Mouse (Mus musculus) limb, embryonic 12.5 days (tissue): ENCODE measurements at regions not wholly inside any gene's neighbourhood (a gene's known extent, or its start where the extent isn't known, plus 50 kb on each side); places are given as distances from the start of the nearest gene placed in this dataset.

Source experiments
- ATAC-seq: fragments of 200-750 bp; cut with Nextera tagmentation; 2 replicates; pipeline ENCODE4 v1.8.0; 2017; ENCODE audit warnings: low read depth, moderate TSS enrichment; ENCODE audit not compliant: insufficient number of reproducible peaks, insufficient read depth, low FRiP score, low TSS enrichment
- H3K27ac ChIP-seq: fragments of 300-500 bp; sonication (generic); 2 replicates; pipeline ENCODE4 v1.5.1; 2016; ENCODE audit warnings: mild to moderate bottlenecking, moderate library complexity
- H3K27me3 ChIP-seq: fragments of 300-500 bp; sonication (generic); 2 replicates; pipeline ENCODE4 v1.6.1; 2016; ENCODE audit warnings: mild to moderate bottlenecking, moderate library complexity
- H3K36me3 ChIP-seq: fragments of 300-500 bp; sonication (generic); 2 replicates; pipeline ENCODE4 v1.6.1; 2016; ENCODE audit warnings: mild to moderate bottlenecking, moderate library complexity
- H3K4me1 ChIP-seq: fragments of 300-500 bp; sonication (generic); replicated peaks from 2 replicates; pipeline ENCODE4 v1.6.1; 2016
- H3K4me2 ChIP-seq: fragments of 300-500 bp; sonication (generic); 2 replicates; pipeline ENCODE4 v1.6.1; 2016; ENCODE audit warnings: mild to moderate bottlenecking, moderate library complexity
- H3K4me3 ChIP-seq: fragments of 300-500 bp; sonication (generic); replicated peaks from 2 replicates; pipeline ENCODE4 v1.5.1; 2016; ENCODE audit warnings: mild to moderate bottlenecking
- H3K9ac ChIP-seq: fragments of 300-500 bp; sonication (generic); replicated peaks from 2 replicates; pipeline ENCODE4 v1.6.1; 2016; ENCODE audit warnings: mild to moderate bottlenecking, moderate library complexity
- H3K9me3 ChIP-seq: fragments of 300-500 bp; sonication (generic); 2 replicates; pipeline ENCODE4 v1.6.1; 2016; ENCODE audit warnings: mild to moderate bottlenecking, moderate library complexity
- WGBS: fragments of 180-500 bp; shearing (Covaris S2); methylation state at CpG from one replicate; pipeline ENCODE4 v1.1.7; 2016; 5-methylcytosine and 5-hydroxymethylcytosine counted together

GRCm38 (mm10) chr3:9346356-9346755 lies 263.5 kb downstream of the Zfp704 start:
- no peak overlapping the region for H3K27ac ChIP-seq
- H3K4me2 ChIP-seq = peak overlapping the region; percentile 98
- peak overlapping the region; percentile 53 for H3K9ac ChIP-seq
- WGBS = 2% methylated on average over 13 of the region's 13 CpGs
- no peaks in the 10 kb centered on the region for H3K9me3 ChIP-seq
- no peak; the same call in 1 of the 2 replicates for ATAC-seq
- H3K4me1 ChIP-seq = peaks cover 23% of the 10 kb centered on the region
- H3K27me3 ChIP-seq = peaks cover 34% of the 10 kb centered on the region
- no peaks in the 10 kb centered on the region for H3K36me3 ChIP-seq
- peak overlapping the region; percentile 59 for H3K4me3 ChIP-seq

DNA sequence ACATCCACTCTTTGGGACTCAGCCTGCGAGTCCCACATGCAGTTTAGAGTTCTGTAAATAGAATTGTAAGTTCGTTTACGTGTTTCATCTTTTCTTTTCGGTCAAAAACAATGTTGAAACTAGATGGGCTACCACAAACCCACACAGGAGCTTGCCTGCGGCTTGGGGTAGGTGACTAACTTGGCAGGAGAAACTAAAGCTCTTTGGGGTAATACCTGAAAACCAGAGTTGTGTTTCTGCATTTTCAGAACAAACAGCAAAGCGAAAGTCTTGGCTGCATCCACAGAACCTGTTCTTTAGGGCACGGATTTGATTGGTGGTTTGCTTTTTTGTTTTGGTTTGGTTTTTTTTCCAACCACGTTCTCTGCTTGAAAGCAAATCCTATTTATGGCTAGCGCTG lies 264.0 kb downstream of the Zfp704 start:
- no peaks in the 10 kb centered on the region for H3K36me3 ChIP-seq
- peaks cover 34% of the 10 kb centered on the region for H3K27me3 ChIP-seq
- no peak for ATAC-seq
- peaks cover 28% of the 10 kb centered on the region for H3K4me1 ChIP-seq
- H3K4me3 ChIP-seq = peak overlapping the region; percentile 59
- peak overlapping the region; percentile 53; the same call in 1 of the 2 replicates for H3K9ac ChIP-seq
- H3K4me2 ChIP-seq = peak overlapping the region; percentile 98
- 15% methylated on average over 9 of the region's 9 CpGs for WGBS
- no peak overlapping the region for H3K27ac ChIP-seq
- H3K9me3 ChIP-seq = no peaks in the 10 kb centered on the region

DNA sequence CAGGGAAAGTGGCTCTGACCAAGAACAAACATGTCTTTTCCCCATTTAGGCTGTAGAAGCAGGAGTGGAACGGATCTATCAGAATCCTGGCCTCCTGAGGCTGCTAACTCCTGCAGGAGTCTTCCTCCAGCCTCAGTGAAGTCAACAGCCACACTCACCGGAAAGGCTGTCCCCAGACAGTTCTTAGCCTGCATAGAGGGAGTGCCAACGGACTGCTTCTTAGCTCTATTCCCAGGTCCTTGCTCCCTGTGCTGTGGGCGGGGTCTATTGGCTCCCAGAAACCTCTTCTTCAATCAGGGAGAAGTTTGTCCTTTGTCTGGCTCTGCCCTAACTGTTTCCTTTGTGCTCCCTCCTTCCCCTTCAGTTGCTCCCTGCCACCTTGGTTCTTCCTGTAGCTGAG lies 266.3 kb downstream of the Zfp704 start:
- no peak for ATAC-seq
- Histone ChIP-seq H3K4me1 (peaks cover 32% of the 10 kb centered on the region), H3K9ac (no peak overlapping the region), H3K4me2 (no peak overlapping the region; the same call in 1 of the 2 replicates), H3K4me3 (no peak overlapping the region), H3K27me3 (peaks cover 29% of the 10 kb centered on the region), H3K27ac (0 out of 2 replicates have a peak overlapping the region, but pooled peaks have one; percentile 12), H3K36me3 (no peaks in the 10 kb centered on the region), H3K9me3 (no peaks in the 10 kb centered on the region)
- WGBS = 9% methylated on average over 4 of the region's 4 CpGs

- H3K27ac ChIP-seq = no peak overlapping the region
- ATAC-seq = no peak
These were observed 267.7 kb downstream of the Zfp704 start for GRCm38 (mm10) chr3:9342167-9342566.

DNA sequence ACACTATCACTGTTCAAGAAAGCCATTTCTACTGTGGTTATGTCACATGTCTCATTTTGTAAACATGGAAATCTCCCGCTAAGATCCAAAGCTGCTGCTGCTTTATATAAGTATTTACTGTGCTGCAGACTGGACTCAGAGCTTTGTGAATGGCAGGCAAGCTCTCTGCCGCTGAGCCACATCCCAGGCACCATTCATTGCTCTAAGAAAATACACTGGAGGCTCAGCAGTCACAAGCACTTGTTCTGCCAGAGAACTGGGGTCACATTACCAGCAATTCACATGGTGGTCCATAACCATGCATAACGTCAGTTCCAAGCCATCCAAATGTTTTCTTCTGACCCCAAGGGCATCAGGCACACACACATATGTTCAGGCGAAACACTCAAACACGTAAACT lies 268.2 kb downstream of the Zfp704 start:
- peaks cover 15% of the 10 kb centered on the region for H3K27me3 ChIP-seq
- no peak overlapping the region for H3K4me3 ChIP-seq
- H3K36me3 ChIP-seq = no peaks in the 10 kb centered on the region
- H3K9ac ChIP-seq = no peak overlapping the region
- H3K4me1 ChIP-seq = peaks cover 27% of the 10 kb centered on the region
- no peaks in the 10 kb centered on the region for H3K9me3 ChIP-seq
- no peak overlapping the region for H3K4me2 ChIP-seq
- WGBS = 46% methylated on average over 5 of the region's 5 CpGs
- no peak for ATAC-seq
- peak overlapping the region; percentile 12; the same call in 1 of the 2 replicates for H3K27ac ChIP-seq

More at GRCm38 (mm10) chr3:9342167-9342566, 267.7 kb downstream of the Zfp704 start:
- no peak overlapping the region for H3K4me2 ChIP-seq
- peaks cover 27% of the 10 kb centered on the region for H3K4me1 ChIP-seq
- H3K36me3 ChIP-seq = no peaks in the 10 kb centered on the region
- peaks cover 17% of the 10 kb centered on the region for H3K27me3 ChIP-seq
- WGBS = 90% methylated on average over 3 of the region's 3 CpGs
- H3K9me3 ChIP-seq = no peaks in the 10 kb centered on the region
- H3K4me3 ChIP-seq = no peak overlapping the region
- H3K9ac ChIP-seq = no peak overlapping the region

DNA sequence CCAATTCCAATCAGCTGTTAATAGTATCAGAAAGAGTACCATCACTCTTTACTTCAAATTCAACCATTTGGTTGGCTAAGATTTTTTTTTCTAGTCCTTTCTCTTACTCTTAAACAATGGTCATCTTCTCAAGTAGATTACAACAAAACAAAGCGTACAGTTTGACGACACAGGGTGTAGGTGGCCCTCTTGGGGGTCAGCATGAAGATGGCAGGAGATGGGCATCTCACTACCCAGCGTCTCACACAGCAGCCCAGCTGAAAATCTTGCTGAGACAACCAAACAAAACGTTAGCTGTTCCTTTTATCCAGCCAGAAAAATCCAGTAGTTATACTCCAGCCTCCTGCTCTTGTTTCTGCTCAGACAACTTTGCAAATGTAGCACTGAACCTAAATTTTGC lies 268.6 kb downstream of the Zfp704 start:
- ATAC-seq = no peak
- H3K27ac ChIP-seq = peak overlapping the region; percentile 12; the same call in 1 of the 2 replicates
- H3K4me2 ChIP-seq = peak overlapping the region; percentile 66
- H3K9me3 ChIP-seq = no peaks in the 10 kb centered on the region
- H3K4me1 ChIP-seq = peaks cover 25% of the 10 kb centered on the region
- H3K9ac ChIP-seq = no peak overlapping the region
- H3K36me3 ChIP-seq = no peaks in the 10 kb centered on the region
- no peak overlapping the region for H3K4me3 ChIP-seq
- H3K27me3 ChIP-seq = peaks cover 15% of the 10 kb centered on the region
- 43% methylated on average over 4 of the region's 4 CpGs for WGBS

- Histone ChIP-seq H3K4me1 (peaks cover 22% of the 10 kb centered on the region), H3K9ac (no peak overlapping the region), H3K4me3 (peak overlapping the region; percentile 36), H3K9me3 (no peaks in the 10 kb centered on the region), H3K27me3 (peaks cover 14% of the 10 kb centered on the region), H3K27ac (no peak overlapping the region), H3K4me2 (peak overlapping the region; percentile 66), H3K36me3 (no peaks in the 10 kb centered on the region)
- peak; percentile 75; the same call in 1 of the 2 replicates for ATAC-seq
- under 1% methylated on average over 15 of the region's 15 CpGs for WGBS
These were observed 269.1 kb downstream of the Zfp704 start for GRCm38 (mm10) chr3:9340788-9341187.

DNA sequence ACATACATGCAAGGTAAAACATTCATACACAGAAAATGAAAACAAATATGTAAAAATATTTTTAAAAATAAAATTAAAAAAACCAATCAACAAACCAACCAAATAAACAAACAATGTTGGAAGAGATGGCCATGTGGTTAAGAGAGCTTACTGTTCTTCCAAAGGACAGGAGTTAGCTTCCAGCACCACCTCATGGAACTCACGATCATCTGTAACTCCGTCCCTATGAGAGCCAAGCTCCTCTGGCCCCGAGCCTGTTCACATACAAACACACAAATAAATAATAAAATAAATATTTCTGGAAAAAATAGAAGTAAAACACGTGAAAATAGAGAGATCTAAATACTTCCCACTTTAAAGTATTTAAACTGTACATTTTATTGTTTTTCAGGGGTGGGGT lies 269.5 kb downstream of the Zfp704 start:
- Histone ChIP-seq H3K27ac (no peak overlapping the region), H3K4me1 (peaks cover 23% of the 10 kb centered on the region), H3K9me3 (no peaks in the 10 kb centered on the region), H3K27me3 (peaks cover 13% of the 10 kb centered on the region), H3K9ac (no peak overlapping the region), H3K4me3 (peak overlapping the region; percentile 36), H3K4me2 (peak overlapping the region; percentile 66), H3K36me3 (no peaks in the 10 kb centered on the region)
- WGBS = 22% methylated on average over 4 of the region's 4 CpGs
- 0 out of 2 replicates have a peak, but pooled peaks have one; percentile 1 for ATAC-seq

GRCm38 (mm10) chr3:9339669-9340068 lies 270.2 kb downstream of the Zfp704 start:
- Histone ChIP-seq H3K4me2 (no peak overlapping the region), H3K27ac (no peak overlapping the region), H3K4me1 (peaks cover 30% of the 10 kb centered on the region), H3K27me3 (peaks cover 13% of the 10 kb centered on the region; the same call in 1 of the 2 replicates), H3K9ac (no peak overlapping the region), H3K36me3 (no peaks in the 10 kb centered on the region), H3K4me3 (no peak overlapping the region), H3K9me3 (no peaks in the 10 kb centered on the region)
- no peak for ATAC-seq
- WGBS = 83% methylated on average over 4 of the region's 4 CpGs

DNA sequence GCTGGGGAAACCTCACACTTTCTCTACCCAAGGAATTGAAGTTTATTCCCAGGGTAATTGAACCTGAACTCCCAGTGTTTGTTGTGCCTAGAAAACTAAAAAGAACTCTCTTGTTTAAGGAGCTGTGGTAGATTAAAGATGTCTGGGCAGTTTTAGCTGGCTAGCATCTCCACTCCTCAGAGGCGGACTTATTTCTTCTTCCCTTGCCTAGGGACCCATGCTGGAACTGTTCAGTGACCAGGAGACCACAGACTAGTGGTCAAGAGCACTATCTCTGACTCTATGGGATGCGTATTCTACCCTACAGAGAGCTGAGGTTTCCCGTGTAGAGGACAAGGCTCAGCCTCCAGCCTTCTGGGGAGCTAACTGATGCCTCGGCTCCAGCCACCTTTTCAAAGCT lies 274.3 kb downstream of the Zfp704 start:
- H3K36me3 ChIP-seq = no peaks in the 10 kb centered on the region
- no peak overlapping the region for H3K27ac ChIP-seq
- H3K4me2 ChIP-seq = no peak overlapping the region
- peaks cover 14% of the 10 kb centered on the region; the same call in 1 of the 2 replicates for H3K27me3 ChIP-seq
- H3K9me3 ChIP-seq = no peaks in the 10 kb centered on the region
- H3K4me3 ChIP-seq = no peak overlapping the region
- no peak overlapping the region for H3K9ac ChIP-seq
- 39% methylated on average over 4 of the region's 4 CpGs for WGBS
- peaks cover 17% of the 10 kb centered on the region for H3K4me1 ChIP-seq
- ATAC-seq = no peak
